In the genomic region with DNA sequence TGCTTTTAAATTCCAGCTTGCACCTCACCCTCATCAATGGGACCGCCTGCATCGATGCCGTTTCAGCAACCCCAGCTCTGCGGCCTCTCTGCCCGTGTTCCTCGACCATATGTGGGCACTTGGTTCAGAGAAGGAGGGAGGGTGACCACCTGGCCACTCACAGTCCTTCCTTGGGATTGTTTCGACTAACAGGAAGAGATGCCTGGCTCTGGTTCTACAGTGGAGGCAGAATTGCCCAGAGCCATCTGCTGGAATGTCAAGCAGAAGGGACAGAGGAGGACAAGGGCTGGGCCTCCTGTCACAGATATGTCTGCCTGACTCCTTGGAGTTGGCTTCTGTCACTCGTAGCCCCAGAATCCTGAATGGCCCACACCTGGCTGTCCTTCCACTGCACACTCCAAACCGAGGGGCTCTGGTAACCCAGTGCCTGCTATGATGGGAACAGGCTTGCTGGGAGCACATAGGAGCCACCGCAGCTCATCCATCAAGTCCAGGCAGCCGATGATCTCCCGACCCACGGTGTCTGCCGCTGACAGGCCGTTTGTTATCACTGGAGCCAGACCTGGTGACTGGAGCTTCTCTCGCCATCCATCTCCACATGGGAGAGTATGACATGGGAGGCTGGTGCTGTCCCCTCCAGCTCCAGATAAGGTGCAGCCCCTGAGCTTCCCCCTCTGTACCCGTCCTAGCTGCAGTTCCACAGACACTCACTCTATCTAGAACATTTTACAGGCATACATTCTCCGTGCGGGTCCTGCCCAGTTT, we compare ENCODE assay signal across 13 mouse cellular contexts. TPM values are rescaled to one million over a fixed set of nuclear protein-coding genes. Genes with fewer than 3 reads are reported as not detected.
DNase-seq lines count a peak whose midpoint lies in the region; ATAC-seq and TF ChIP-seq lines count a peak whose summit lies in the region.
"Had no signal": no experiment of that assay in that cellular context is flagged by ENCODE, and none has a peak within 500 bp of the region (broad histone marks: within the 10 kb centered on the region; RNA-seq: fewer than 3 reads in every experiment).

No protein-coding gene starts in this region.

- H3K9me3 ChIP-seq in lung, embryonic 14.5 days (ENCODE audit: low read depth, low read length): no peaks in the 10 kb centered on the region
- H3K9me3 ChIP-seq: forebrain, embryonic 10.5 days had no signal

- TF ChIP-seq POLR2A in lung, adult 2 months (IDR thresholded peaks at IDR 0.05; ENCODE audit: borderline replicate concordance, extremely low read depth, low read depth, low read length): no peak

- H3K4me3 ChIP-seq in lung, embryonic 14.5 days (ENCODE audit: low read depth, low read length): no peak overlapping the region
- H3K4me3 ChIP-seq in lung, adult 2 months (replicated peaks; ENCODE audit: extremely low read depth, low read depth, low read length): no peak overlapping the region
- H3K4me3 ChIP-seq: forebrain, embryonic 10.5 days; layer of hippocampus, adult 2 months had no signal

- no peak overlapping the region for H3K27ac ChIP-seq in lung, embryonic 14.5 days (ENCODE audit: low read depth)
- H3K27ac ChIP-seq: forebrain, embryonic 10.5 days; layer of hippocampus, adult 2 months had no signal

- no peaks in the 10 kb centered on the region for H3K36me3 ChIP-seq in lung, embryonic 14.5 days (ENCODE audit: insufficient read depth)
- H3K36me3 ChIP-seq: forebrain, embryonic 10.5 days had no signal

- no peak overlapping the region for H3K9ac ChIP-seq in lung, embryonic 14.5 days

- WGBS in lung, embryonic 14.5 days: 25% methylated on average over 19 of the region's 19 CpGs
- 55% methylated on average over 19 of the region's 19 CpGs for WGBS in lung, adult 2 months

- H3K27me3 ChIP-seq in lung, embryonic 14.5 days (ENCODE audit: insufficient read depth, low read length): peaks cover 53% of the 10 kb centered on the region

- no peak for DNase-seq in cerebellum, adult 11 months
- no peak for DNase-seq in lung, embryonic 14.5 days
- DNase-seq in lung, adult 2 months: no peak
- DNase-seq in ovary, adult 18-20 months (ENCODE audit: low spot score): no peak
- no peak for DNase-seq in layer of hippocampus, postnatal 25 days (ENCODE audit: extremely low spot score in 1 of 2, low spot score in 1 of 2)
- DNase-seq: gastrocnemius, postnatal 25 days; midbrain, embryonic 14.5 days; thymus, postnatal 4 days had no signal

- no peaks in the 10 kb centered on the region for H3K4me1 ChIP-seq in lung, embryonic 14.5 days (ENCODE audit: insufficient read depth)
- H3K4me1 ChIP-seq in lung, adult 2 months (ENCODE audit: control insufficient read depth, insufficient read depth, low read length): no peaks in the 10 kb centered on the region

- H3K4me2 ChIP-seq in lung, embryonic 14.5 days: no peak overlapping the region

- ATAC-seq in cerebellum, adult (ENCODE audit: insufficient number of reproducible peaks, low FRiP score, low TSS enrichment): peak; percentile 82; the same call in 1 of the 2 replicates
- peak; percentile 47; the same call in 1 of the 2 replicates for ATAC-seq in lung, embryonic 14.5 days (ENCODE audit: insufficient read depth)
- ATAC-seq in erythroblast, adult 5-6 weeks (replicated peaks; ENCODE audit: low FRiP score, poor library complexity, severe bottlenecking): peak; percentile 89
- ATAC-seq in megakaryocyte-erythroid progenitor cell, adult 5-6 weeks (replicated peaks; ENCODE audit: low FRiP score, low TSS enrichment, poor library complexity, severe bottlenecking): peak; percentile 88

- no peak for TF ChIP-seq CTCF in lung, embryonic 14.5 days (IDR thresholded peaks at IDR 0.05; ENCODE audit: low read depth)
- no peak for TF ChIP-seq CTCF in lung, adult 2 months (IDR thresholded peaks at IDR 0.05; ENCODE audit: insufficient read depth, low read length)

RNA-seq across cellular contexts. Expression of gene Cbfa2t3, which starts 13.6 kb away (rescaled TPM):
- 4.7 and 5.7 TPM in 2 replicates for polyA plus RNA-seq in lung, embryonic 14.5 days (2014; fragmentation: Nextera tagmentation; extraction: Ambion mirVana)
- polyA plus RNA-seq in lung, adult 2 months (2012; rRNA removed): 40.0 and 45.7 TPM in 2 replicates
- 10.9 and 13.1 TPM in 2 replicates for total RNA-seq in erythroblast, adult 5-6 weeks (2015; ENCODE audit: low replicate concordance)
- total RNA-seq in erythroblast, adult 5-6 weeks (2017; ENCODE audit: low replicate concordance): 10.9 and 13.8 TPM in 2 replicates
- 78.3 and 79.6 TPM in 2 replicates for total RNA-seq in megakaryocyte-erythroid progenitor cell, adult 5-6 weeks (2014; fragmentation: Nextera tagmentation)
- total RNA-seq in megakaryocyte-erythroid progenitor cell, adult 5-6 weeks (2017): 7.8 and 15.4 TPM in 2 replicates
- total RNA-seq in layer of hippocampus, postnatal 25 days (2021): 10 to 100 TPM; 40.0 to 43.6 TPM
